Mouse (Mus musculus) midbrain, postnatal 0 days (tissue): ENCODE measurements around the gene Kctd20. TPM values are rescaled to one million over a fixed set of nuclear protein-coding genes. Genes with fewer than 3 reads are reported as not detected.
"Not testable (repeated sequence)": the region's sequence is repeated elsewhere in the genome, so short reads cannot be mapped to it uniquely, and the experiment has no call there.

Experiments
- ATAC-seq: fragments of 200-750 bp; cut with Nextera tagmentation; 2 replicates; pipeline ENCODE4 v1.8.0; 2017; ENCODE audit warnings: moderate number of reproducible peaks, mild to moderate bottlenecking, moderate TSS enrichment, moderate library complexity; ENCODE audit not compliant: low FRiP score
- DNase-seq: peaks from one replicate; pipeline ENCODE4 v3.0.0-alpha.2; 2015; ENCODE audit warnings: low spot score
- H3K27ac ChIP-seq: fragments of 300-500 bp; sonication (generic); 2 replicates; pipeline ENCODE4 v1.5.1; 2014; ENCODE audit warnings: low read depth, mild to moderate bottlenecking, low read length, mixed read lengths
- H3K27me3 ChIP-seq: fragments of 300-500 bp; sonication (generic); 2 replicates; pipeline ENCODE4 v1.6.1; 2014; ENCODE audit warnings: low read length, control low read depth, mixed read lengths; ENCODE audit not compliant: insufficient read depth
- H3K36me3 ChIP-seq: fragments of 300-500 bp; sonication (generic); 2 replicates; pipeline ENCODE4 v1.6.1; 2014; ENCODE audit warnings: low read length, control low read depth, mixed read lengths; ENCODE audit not compliant: insufficient read depth
- H3K4me1 ChIP-seq: fragments of 300-500 bp; sonication (generic); 2 replicates; pipeline ENCODE4 v1.6.1; 2014; ENCODE audit warnings: mild to moderate bottlenecking, control low read depth, antibody characterized with exemption, low read length, mixed read lengths; ENCODE audit not compliant: insufficient read depth
- H3K4me2 ChIP-seq: fragments of 300-500 bp; sonication (generic); 2 replicates; pipeline ENCODE4 v1.6.1; 2014; ENCODE audit warnings: low read depth, mild to moderate bottlenecking, low read length, mixed read lengths; ENCODE audit not compliant: poor library complexity, severe bottlenecking
- H3K4me3 ChIP-seq: fragments of 300-500 bp; sonication (generic); 2 replicates; pipeline ENCODE4 v1.5.1; 2014; ENCODE audit warnings: low read depth, mild to moderate bottlenecking, low read length, moderate library complexity
- H3K9ac ChIP-seq: fragments of 300-500 bp; sonication (generic); replicated peaks from 2 replicates; pipeline ENCODE4 v1.6.1; 2014; ENCODE audit warnings: mild to moderate bottlenecking, low read length, moderate library complexity, mixed read lengths; ENCODE audit not compliant: poor library complexity, severe bottlenecking
- H3K9me3 ChIP-seq: fragments of 300-500 bp; sonication (generic); 2 replicates; pipeline ENCODE4 v1.6.1; 2016; ENCODE audit warnings: low read length, control low read depth
- CTCF ChIP-seq: IDR thresholded peaks from 2 replicates; pipeline ENCODE4 v1.5.1; 2016; ENCODE audit warnings: antibody characterized with exemption, mild to moderate bottlenecking
- WGBS: fragments of 180-500 bp; shearing (Covaris S2); extraction: QIAGEN DNeasy Blood & Tissue Kit; methylation state at CpG from one replicate; pipeline ENCODE4 v1.1.7; 2014; 5-methylcytosine and 5-hydroxymethylcytosine counted together
- polyA plus RNA-seq: library from polyadenylated mRNA; unstranded; fragments of >200 nt; fragmentation: Nextera tagmentation; extraction: Ambion mirVana; gene quantifications from 2 replicates; pipeline ENCODE4 v1.2.1, GENCODE M21; 2015
- total RNA-seq: library from RNA; depleted of rRNA; stranded (reverse); fragments of >200 nt; gene quantifications from 2 replicates; pipeline ENCODE4 v1.2.3, GENCODE M21; 2014

Kctd20 gene
- total and polyA plus RNA-seq, 2 experiments from 2014 or later, result 60.0 to 63.8 TPM

DNA sequence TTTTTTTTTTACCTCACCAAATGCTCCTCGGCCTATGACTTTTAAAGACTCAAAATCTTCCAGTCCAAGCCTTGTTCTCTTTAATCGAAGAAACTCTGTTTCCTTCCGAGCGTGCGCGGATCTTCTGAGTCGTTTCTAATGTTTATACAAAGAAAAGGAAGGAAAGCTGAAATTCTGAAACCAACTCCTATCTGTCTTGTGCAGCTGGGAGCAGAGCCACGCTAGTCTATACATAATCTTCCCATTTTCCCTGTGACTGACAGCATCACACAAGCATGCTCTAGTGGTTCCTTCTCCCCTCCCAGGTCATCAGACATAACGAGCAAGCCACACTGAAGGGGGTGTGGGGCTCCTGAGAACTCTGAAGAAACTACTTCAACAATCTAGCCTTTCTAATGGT is 39.5 kb downstream of the Kctd20 start:
- TF ChIP-seq CTCF, result no peak

DNA sequence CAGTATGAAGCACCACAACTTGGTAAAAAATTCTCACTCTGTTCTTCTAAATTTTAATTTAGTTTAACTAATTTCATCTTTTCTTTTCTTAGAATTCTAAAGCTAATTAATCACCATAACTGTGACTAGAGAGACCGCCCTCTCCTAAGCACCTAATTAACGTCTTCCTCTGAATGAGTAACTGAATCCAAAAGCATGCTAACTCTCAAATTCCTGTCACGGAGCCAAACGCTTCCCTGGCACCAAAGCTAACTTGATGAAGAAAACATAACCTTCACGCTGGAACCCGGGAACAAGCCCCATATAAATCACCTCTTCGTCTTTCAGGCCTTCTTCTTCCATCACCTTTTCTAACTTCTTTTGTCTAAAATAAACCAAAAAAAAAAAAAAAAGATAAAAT is 40.4 kb downstream of the Kctd20 start:
- Histone ChIP-seq H3K27me3 (no peaks in the 10 kb centered on the region), H3K4me1 (no peaks in the 10 kb centered on the region), H3K36me3 (peaks cover 28% of the 10 kb centered on the region), H3K27ac (no peak overlapping the region), H3K9ac (no peak overlapping the region), H3K9me3 (no peaks in the 10 kb centered on the region), H3K4me2 (no peak overlapping the region), H3K4me3 (no peak overlapping the region)
- DNase-seq (peak; percentile 21), ATAC-seq (no peak)
- 59% methylated on average over 7 of the region's 7 CpGs for WGBS
- no peak for TF ChIP-seq CTCF

More for the DNA sequence above, 39.5 kb downstream of the Kctd20 start:
- Histone ChIP-seq H3K4me2 (no peak overlapping the region), H3K4me1 (no peaks in the 10 kb centered on the region), H3K9me3 (no peaks in the 10 kb centered on the region), H3K36me3 (peaks cover 33% of the 10 kb centered on the region), H3K4me3 (no peak overlapping the region), H3K27me3 (no peaks in the 10 kb centered on the region), H3K9ac (no peak overlapping the region), H3K27ac (no peak overlapping the region)
- ATAC-seq (no peak), DNase-seq (no peak)
- 86% methylated on average over 9 of the region's 9 CpGs for WGBS

DNA sequence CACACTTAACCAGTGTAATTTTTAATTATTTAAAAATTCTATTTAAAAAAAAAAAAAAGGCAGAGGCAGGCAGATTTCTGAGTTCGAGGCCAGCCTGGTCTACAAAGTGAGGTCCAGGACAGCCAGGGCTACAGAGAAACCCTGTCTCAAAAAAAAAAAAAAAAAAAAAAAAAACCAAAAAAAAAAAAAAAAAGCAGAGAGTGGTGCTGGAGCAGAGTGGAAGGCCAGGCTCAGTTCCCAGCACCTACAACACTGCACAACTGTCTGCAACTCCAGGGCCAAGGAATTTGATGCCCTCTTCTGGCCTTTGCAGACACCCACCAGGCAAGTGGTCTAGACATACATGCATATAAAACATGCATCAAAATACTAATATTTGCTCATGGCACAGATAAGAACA is 41.3 kb downstream of the Kctd20 start:
- not testable (repeated sequence) for H3K9me3 ChIP-seq, ATAC-seq, H3K27me3 ChIP-seq, H3K27ac ChIP-seq, H3K9ac ChIP-seq, H3K4me1 ChIP-seq, DNase-seq, H3K4me3 ChIP-seq, H3K4me2 ChIP-seq
- 94% methylated on average over 1 of the region's 1 CpGs for WGBS
- H3K36me3 ChIP-seq, result peaks cover 25% of the 10 kb centered on the region

- Histone ChIP-seq H3K9me3 (no peaks in the 10 kb centered on the region), H3K4me2 (no peak overlapping the region), H3K27me3 (no peaks in the 10 kb centered on the region), H3K9ac (no peak overlapping the region), H3K36me3 (peaks cover 30% of the 10 kb centered on the region), H3K4me1 (no peaks in the 10 kb centered on the region), H3K27ac (no peak overlapping the region), H3K4me3 (no peak overlapping the region)
- DNase-seq (no peak), ATAC-seq (no peak)
- 88% methylated on average over 4 of the region's 4 CpGs for WGBS
- no peak for TF ChIP-seq CTCF
Observed at GRCm38 (mm10) chr17:28994615-28995014, 42.9 kb downstream of the Kctd20 start.

GRCm38 (mm10) chr17:29000465-29000864 is 48.7 kb downstream of the Kctd20 start:
- no peak overlapping the region for H3K9ac ChIP-seq
- H3K4me1 ChIP-seq, result peaks cover 2% of the 10 kb centered on the region; the same call in 1 of the 2 replicates
- H3K27me3 ChIP-seq, result no peaks in the 10 kb centered on the region
- no peak overlapping the region for H3K4me3 ChIP-seq
- DNase-seq (no peak), ATAC-seq (no peak)
- no peak for TF ChIP-seq CTCF
- H3K9me3 ChIP-seq, result no peaks in the 10 kb centered on the region
- H3K4me2 ChIP-seq, result no peak overlapping the region
- no peak overlapping the region for H3K27ac ChIP-seq
- WGBS, result 92% methylated on average over 6 of the region's 6 CpGs
- H3K36me3 ChIP-seq, result peaks cover 22% of the 10 kb centered on the region

DNA sequence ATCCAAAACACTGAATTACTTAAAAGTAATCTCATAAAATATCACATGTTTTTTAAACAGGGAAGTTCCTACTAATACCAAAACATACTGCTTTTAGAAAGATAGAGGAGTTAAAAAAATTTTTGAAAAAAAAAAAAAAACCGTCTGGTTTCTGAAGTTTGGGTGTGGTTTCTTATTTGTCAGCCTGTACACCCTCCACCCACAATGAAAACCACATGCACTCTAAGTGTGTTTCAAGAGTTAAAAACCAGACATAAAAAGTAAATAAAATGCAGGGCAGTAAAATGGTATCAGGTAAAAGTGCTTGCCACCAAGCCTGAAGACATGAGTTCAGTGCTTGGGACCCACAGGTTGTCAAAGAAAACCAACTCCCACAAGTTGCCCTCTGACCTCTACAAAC is 52.0 kb downstream of the Kctd20 start:
- Histone ChIP-seq H3K27me3 (no peaks in the 10 kb centered on the region), H3K4me1 (peaks cover 10% of the 10 kb centered on the region; the same call in 1 of the 2 replicates), H3K4me2 (no peak overlapping the region), H3K27ac (no peak overlapping the region), H3K36me3 (peaks cover 12% of the 10 kb centered on the region), H3K9ac (no peak overlapping the region), H3K4me3 (no peak overlapping the region), H3K9me3 (no peaks in the 10 kb centered on the region)
- ATAC-seq (no peak), DNase-seq (no peak)
- WGBS, result 71% methylated on average over 1 of the region's 1 CpGs
- TF ChIP-seq CTCF, result no peak
